Mouse (Mus musculus) skeletal muscle tissue, adult 2 months (tissue): ENCODE measurements at regions not wholly inside any gene's neighbourhood (a gene's known extent, or its start where the extent isn't known, plus 50 kb on each side); places are given as distances from the start of the nearest gene placed in this dataset.
A peak's percentile ranks its signal among the peaks of the same experiment; 100 is the strongest.

ENCODE experiments used
- DNase-seq: peaks from one replicate; pipeline ENCODE4 v3.0.0-alpha.2; 2012; ENCODE audit warnings: low read depth, low spot score

GRCm38 (mm10) chr4:5379215-5379614 is 586.1 kb upstream of the Impad1 start:
- DNase-seq, result no peak

GRCm38 (mm10) chr4:5358274-5358673 is 565.1 kb upstream of the Impad1 start:
- DNase-seq, result no peak

- peak; percentile 22 for DNase-seq
These were observed 553.1 kb upstream of the Impad1 start for GRCm38 (mm10) chr4:5346226-5346625.

GRCm38 (mm10) chr4:5344739-5345138 is 551.6 kb upstream of the Impad1 start:
- DNase-seq, result no peak

GRCm38 (mm10) chr4:5344311-5344710 is 551.2 kb upstream of the Impad1 start:
- peak; percentile 6 for DNase-seq

- no peak for DNase-seq
These were observed 544.2 kb upstream of the Impad1 start for GRCm38 (mm10) chr4:5337158-5337896.

GRCm38 (mm10) chr4:5335030-5335429 is 541.9 kb upstream of the Impad1 start:
- no peak for DNase-seq

- no peak for DNase-seq
These were observed 535.5 kb upstream of the Impad1 start for GRCm38 (mm10) chr4:5328497-5329194.

- DNase-seq, result no peak
These were observed 534.1 kb upstream of the Impad1 start for GRCm38 (mm10) chr4:5327171-5327661.

GRCm38 (mm10) chr4:5301461-5301860 is 508.3 kb upstream of the Impad1 start:
- DNase-seq, result no peak

- DNase-seq, result no peak
These were observed 507.9 kb upstream of the Impad1 start for GRCm38 (mm10) chr4:5301017-5301416.

- no peak for DNase-seq
These were observed 506.1 kb upstream of the Impad1 start for GRCm38 (mm10) chr4:5299208-5299607.

GRCm38 (mm10) chr4:5294030-5294429 is 500.9 kb upstream of the Impad1 start:
- DNase-seq, result no peak

GRCm38 (mm10) chr4:5276113-5276512 is 483.0 kb upstream of the Impad1 start:
- DNase-seq, result no peak
